ENCODE assay signal across 18 mouse cellular contexts in genomic region chr16:4946155-4946554, GRCm38 (mm10). TPM values are rescaled to one million over a fixed set of nuclear protein-coding genes. Genes with fewer than 3 reads are reported as not detected.
"Had no signal": no experiment of that assay in that cellular context is flagged by ENCODE, and none has a peak within 500 bp of the region (broad histone marks: within the 10 kb centered on the region; RNA-seq: fewer than 3 reads in every experiment).

No protein-coding gene starts in this region.

- H3K9me3 ChIP-seq: limb, embryonic 13.5 days; liver, embryonic 13.5 days; midbrain, embryonic 10.5 days; neural tube, embryonic 15.5 days had no signal

- H3K27me3 ChIP-seq: limb, embryonic 13.5 days; liver, embryonic 13.5 days; neural tube, embryonic 15.5 days had no signal

- H3K27ac ChIP-seq: hindbrain, embryonic 14.5 days; limb, embryonic 13.5 days; midbrain, embryonic 10.5 days; neural tube, embryonic 15.5 days had no signal

- H3K4me2 ChIP-seq: hindbrain, embryonic 14.5 days; limb, embryonic 13.5 days; lung, embryonic 14.5 days; neural tube, embryonic 15.5 days had no signal

- ATAC-seq: intestine, embryonic 16.5 days had no signal

- H3K9ac ChIP-seq: hindbrain, embryonic 14.5 days; limb, embryonic 13.5 days; liver, embryonic 13.5 days; lung, embryonic 14.5 days; neural tube, embryonic 15.5 days had no signal

- DNase-seq: layer of hippocampus, adult 9-11 months; left cerebral cortex, postnatal 4 days; liver, embryonic 13.5 days; lung, embryonic 14.5 days; lung, postnatal 10 days; lung, postnatal 4 days; midbrain, embryonic 14.5 days; right cerebral cortex, adult 18-20 months; right cerebral cortex, postnatal 25 days; thymus, postnatal 4 days had no signal

- H3K4me3 ChIP-seq: limb, embryonic 13.5 days; liver, embryonic 13.5 days; midbrain, embryonic 10.5 days; myocyte; neural tube, embryonic 15.5 days had no signal

- H3K4me1 ChIP-seq: limb, embryonic 13.5 days; midbrain, embryonic 10.5 days had no signal

RNA-seq across cellular contexts. Expression of gene Sept12, which starts 51.5 kb away (rescaled TPM):
- polyA plus RNA-seq: hindbrain, embryonic 14.5 days; intestine, embryonic 16.5 days; limb, embryonic 13.5 days; liver, embryonic 13.5 days; midbrain, embryonic 10.5 days; midbrain, embryonic 14.5 days; neural tube, embryonic 11.5 days; neural tube, embryonic 15.5 days; stomach, embryonic 16.5 days had no signal
